Mouse (Mus musculus): ENCODE measurements at regions not wholly inside any gene's neighbourhood (a gene's known extent, or its start where the extent isn't known, plus 50 kb on each side); places are given as distances from the start of the nearest gene placed in this dataset.
A peak's percentile ranks its signal among the peaks of the same experiment; 100 is the strongest.
"Not testable (repeated sequence)": the region's sequence is repeated elsewhere in the genome, so short reads cannot be mapped to it uniquely, and the experiment has no call there.

GRCm38 (mm10) chr12:22745556-22745955, 1034.5 kb downstream of the Gm10330 start:
- H3K4me3 ChIP-seq; H3K27ac ChIP-seq; intact Hi-C loops (cut with DNase I): not testable (repeated sequence)
- DNase-seq (ENCODE audit: extremely low spot score in 1 of 2, low spot score in 2 of 2), result peak; percentile 5 to 10

- DNase-seq (ENCODE audit: extremely low spot score in 1 of 2, low spot score in 2 of 2), result peak; percentile 5 to 10
- H3K4me3 ChIP-seq; intact Hi-C loops (cut with DNase I); H3K27ac ChIP-seq: not testable (repeated sequence)
Measured at GRCm38 (mm10) chr12:22745067-22745466, 1035.0 kb downstream of the Gm10330 start.

Measured in left cerebral cortex, adult 2 months (tissue).